Mouse (Mus musculus): ENCODE data around the gene Ephb2.

The Ephb2 gene

GRCm38 (mm10) chr4:136836387-136836931 lies 671 bp upstream of the Ephb2 start:
- DNase-seq (ENCODE audit: low spot score), result no peak

GRCm38 (mm10) chr4:136834815-136835620 lies 770 bp downstream of the Ephb2 start:
- DNase-seq (ENCODE audit: low spot score), result no peak

- DNase-seq (ENCODE audit: low spot score), result no peak
Observed at GRCm38 (mm10) chr4:136834439-136834814, 1.4 kb downstream of the Ephb2 start.

- DNase-seq (ENCODE audit: low spot score), result no peak
Observed at GRCm38 (mm10) chr4:136833619-136834351, 2.0 kb downstream of the Ephb2 start.

GRCm38 (mm10) chr4:136832559-136833232 lies 3.1 kb downstream of the Ephb2 start:
- no peak for DNase-seq (ENCODE audit: low spot score)

- no peak for DNase-seq (ENCODE audit: low spot score)
Observed at GRCm38 (mm10) chr4:136830272-136830823, 5.4 kb downstream of the Ephb2 start.

GRCm38 (mm10) chr4:136829837-136830236 lies 6.0 kb downstream of the Ephb2 start:
- DNase-seq (ENCODE audit: low spot score), result no peak

GRCm38 (mm10) chr4:136828664-136829569 lies 6.9 kb downstream of the Ephb2 start:
- DNase-seq (ENCODE audit: low spot score), result no peak

- DNase-seq (ENCODE audit: low spot score), result no peak
Observed at GRCm38 (mm10) chr4:136824935-136825552, 10.7 kb downstream of the Ephb2 start.

- no peak for DNase-seq (ENCODE audit: low spot score)
Observed at GRCm38 (mm10) chr4:136820069-136820522, 15.7 kb downstream of the Ephb2 start.

GRCm38 (mm10) chr4:136816701-136817100 lies 19.1 kb downstream of the Ephb2 start:
- no peak for DNase-seq (ENCODE audit: low spot score)

- DNase-seq (ENCODE audit: low spot score), result no peak
Observed at GRCm38 (mm10) chr4:136815364-136815763, 20.4 kb downstream of the Ephb2 start.

GRCm38 (mm10) chr4:136812543-136812942 lies 23.2 kb downstream of the Ephb2 start:
- no peak for DNase-seq (ENCODE audit: low spot score)

GRCm38 (mm10) chr4:136811596-136811995 lies 24.2 kb downstream of the Ephb2 start:
- no peak for DNase-seq (ENCODE audit: low spot score)

GRCm38 (mm10) chr4:136808478-136808877 lies 27.3 kb downstream of the Ephb2 start:
- DNase-seq (ENCODE audit: low spot score), result no peak

GRCm38 (mm10) chr4:136807448-136808009 lies 28.3 kb downstream of the Ephb2 start:
- DNase-seq (ENCODE audit: low spot score), result no peak

- no peak for DNase-seq (ENCODE audit: low spot score)
Observed at GRCm38 (mm10) chr4:136806254-136806653, 29.5 kb downstream of the Ephb2 start.

- no peak for DNase-seq (ENCODE audit: low spot score)
Observed at GRCm38 (mm10) chr4:136804343-136804742, 31.4 kb downstream of the Ephb2 start.

- DNase-seq (ENCODE audit: low spot score), result no peak
Observed at GRCm38 (mm10) chr4:136802446-136802845, 33.3 kb downstream of the Ephb2 start.

- no peak for DNase-seq (ENCODE audit: low spot score)
Observed at GRCm38 (mm10) chr4:136801944-136802343, 33.8 kb downstream of the Ephb2 start.
